Mouse (Mus musculus) forebrain, embryonic 12.5 days (tissue): Measurements from ENCODE around the gene Rfx3. TPM values are rescaled to one million over a fixed set of nuclear protein-coding genes. Genes with fewer than 3 reads are reported as not detected.

Source experiments
- ATAC-seq: fragments of 200-750 bp; cut with Nextera tagmentation; 2 replicates; pipeline ENCODE4 v1.8.0; 2017; ENCODE audit warnings: moderate TSS enrichment; ENCODE audit not compliant: low FRiP score
- H3K27ac ChIP-seq: fragments of 300-500 bp; sonication (generic); 2 replicates; pipeline ENCODE4 v1.5.1; 2016; ENCODE audit warnings: mild to moderate bottlenecking
- H3K27me3 ChIP-seq: fragments of 300-500 bp; sonication (generic); 2 replicates; pipeline ENCODE4 v1.6.1; 2016; ENCODE audit warnings: mild to moderate bottlenecking
- H3K36me3 ChIP-seq: fragments of 300-500 bp; sonication (generic); replicated peaks from 2 replicates; pipeline ENCODE4 v1.6.1; 2016; ENCODE audit warnings: mild to moderate bottlenecking
- H3K4me1 ChIP-seq: fragments of 300-500 bp; sonication (generic); 2 replicates; pipeline ENCODE4 v1.6.1; 2016
- H3K4me2 ChIP-seq: fragments of 300-500 bp; sonication (generic); 2 replicates; pipeline ENCODE4 v1.6.1; 2016; ENCODE audit warnings: mild to moderate bottlenecking, moderate library complexity
- H3K4me3 ChIP-seq: fragments of 300-500 bp; sonication (generic); replicated peaks from 2 replicates; pipeline ENCODE4 v1.5.1; 2016; ENCODE audit warnings: mild to moderate bottlenecking
- H3K9ac ChIP-seq: fragments of 300-500 bp; sonication (generic); 2 replicates; pipeline ENCODE4 v1.6.1; 2016; ENCODE audit warnings: mild to moderate bottlenecking
- H3K9me3 ChIP-seq: fragments of 300-500 bp; sonication (generic); 2 replicates; pipeline ENCODE4 v1.6.1; 2016
- WGBS: fragments of 180-500 bp; shearing (Covaris S2); methylation state at CpG from one replicate; pipeline ENCODE4 v1.1.7; 2016; 5-methylcytosine and 5-hydroxymethylcytosine counted together
- polyA plus RNA-seq: library from polyadenylated mRNA; unstranded; fragments of >200 nt; fragmentation: Nextera tagmentation; extraction: Ambion mirVana; gene quantifications from 2 replicates; pipeline ENCODE4 v1.2.1, GENCODE M21; 2016

Rfx3 gene
- polyA plus RNA-seq, 1 experiment from 2014 or later: 34.2 TPM

GRCm38 (mm10) chr19:27904209-27904608 lies 106.8 kb downstream of the Rfx3 start:
- peak; percentile 85 for ATAC-seq
- Histone ChIP-seq H3K4me2 (0 out of 2 replicates have a peak overlapping the region, but pooled peaks have one; percentile 8), H3K4me3 (no peak overlapping the region), H3K9me3 (no peaks in the 10 kb centered on the region), H3K27ac (peak overlapping the region; percentile 75), H3K9ac (no peak overlapping the region), H3K27me3 (peaks cover 25% of the 10 kb centered on the region), H3K36me3 (no peaks in the 10 kb centered on the region), H3K4me1 (peaks cover 13% of the 10 kb centered on the region)
- WGBS: 19% methylated on average over 4 of the region's 4 CpGs

DNA sequence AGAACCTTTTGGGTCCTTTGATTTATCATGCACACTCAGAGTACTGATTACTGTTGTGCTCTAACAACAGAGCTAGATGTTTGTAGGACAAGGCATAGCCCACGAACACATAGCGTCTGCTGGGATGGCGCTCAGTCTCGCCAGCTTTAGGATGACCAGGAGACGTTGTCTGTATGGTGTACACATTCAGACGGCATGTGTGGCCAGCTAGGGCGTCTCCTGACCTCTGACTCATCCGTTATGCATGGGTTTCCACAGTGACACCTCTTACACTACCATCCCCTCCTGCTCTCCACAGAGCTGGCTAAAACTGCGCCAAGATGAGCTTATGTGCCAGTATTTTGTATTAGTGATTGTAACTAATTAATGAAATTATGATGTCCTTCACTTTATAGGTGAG lies 108.4 kb downstream of the Rfx3 start:
- H3K9me3 ChIP-seq: no peaks in the 10 kb centered on the region
- peaks cover 13% of the 10 kb centered on the region for H3K4me1 ChIP-seq
- H3K27me3 ChIP-seq: peaks cover 23% of the 10 kb centered on the region
- no peak overlapping the region for H3K27ac ChIP-seq
- no peak overlapping the region for H3K9ac ChIP-seq
- no peak for ATAC-seq
- no peak overlapping the region for H3K4me3 ChIP-seq
- H3K4me2 ChIP-seq: no peak overlapping the region
- no peaks in the 10 kb centered on the region for H3K36me3 ChIP-seq
- 85% methylated on average over 9 of the region's 9 CpGs for WGBS

- peaks cover 23% of the 10 kb centered on the region for H3K27me3 ChIP-seq
- H3K9me3 ChIP-seq: no peaks in the 10 kb centered on the region
- H3K9ac ChIP-seq: no peak overlapping the region
- H3K4me1 ChIP-seq: peaks cover 13% of the 10 kb centered on the region
- no peak overlapping the region for H3K27ac ChIP-seq
- H3K36me3 ChIP-seq: no peaks in the 10 kb centered on the region
- no peak for ATAC-seq
- H3K4me2 ChIP-seq: no peak overlapping the region
- no peak overlapping the region for H3K4me3 ChIP-seq
- 85% methylated on average over 6 of the region's 6 CpGs for WGBS
Measured at GRCm38 (mm10) chr19:27901693-27902092, 109.3 kb downstream of the Rfx3 start.

DNA sequence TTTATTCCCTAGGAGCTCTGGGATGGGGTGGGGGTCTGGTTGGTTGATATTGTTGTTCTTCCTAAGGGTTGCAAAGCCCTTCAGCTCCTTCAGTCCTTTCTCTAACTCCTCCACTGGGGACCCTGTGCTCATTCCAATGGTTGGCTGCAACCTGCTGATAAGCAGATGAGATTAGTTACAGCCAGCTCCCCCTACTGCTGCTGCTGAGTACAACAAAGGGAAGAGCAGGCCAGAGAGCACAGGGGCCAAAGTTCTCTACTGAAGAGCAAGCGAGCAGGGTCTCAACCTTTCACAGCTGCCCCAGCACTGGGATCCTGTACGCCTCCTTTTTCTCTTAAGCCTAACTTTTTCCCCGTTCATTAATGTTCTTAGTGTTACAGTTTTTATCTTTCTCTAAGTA lies 126.4 kb downstream of the Rfx3 start:
- H3K9me3 ChIP-seq: no peaks in the 10 kb centered on the region
- no peak overlapping the region for H3K4me2 ChIP-seq
- no peaks in the 10 kb centered on the region for H3K27me3 ChIP-seq
- H3K9ac ChIP-seq: no peak overlapping the region
- no peak overlapping the region for H3K27ac ChIP-seq
- no peak for ATAC-seq
- no peaks in the 10 kb centered on the region for H3K4me1 ChIP-seq
- WGBS: 84% methylated on average over 3 of the region's 3 CpGs
- 0 out of 2 replicates have a peak, but pooled peaks cover 2% of the 10 kb centered on the region for H3K36me3 ChIP-seq
- H3K4me3 ChIP-seq: no peak overlapping the region

GRCm38 (mm10) chr19:27877429-27877828 lies 133.5 kb downstream of the Rfx3 start:
- no peak overlapping the region for H3K9ac ChIP-seq
- ATAC-seq: no peak
- H3K4me2 ChIP-seq: no peak overlapping the region
- no peaks in the 10 kb centered on the region for H3K9me3 ChIP-seq
- H3K27me3 ChIP-seq: no peaks in the 10 kb centered on the region
- 89% methylated on average over 2 of the region's 2 CpGs for WGBS
- no peaks in the 10 kb centered on the region for H3K36me3 ChIP-seq
- no peaks in the 10 kb centered on the region for H3K4me1 ChIP-seq
- H3K4me3 ChIP-seq: no peak overlapping the region
- H3K27ac ChIP-seq: no peak overlapping the region

- Histone ChIP-seq H3K36me3 (no peaks in the 10 kb centered on the region), H3K27me3 (no peaks in the 10 kb centered on the region), H3K9me3 (no peaks in the 10 kb centered on the region), H3K27ac (no peak overlapping the region), H3K4me1 (no peaks in the 10 kb centered on the region), H3K4me2 (no peak overlapping the region), H3K4me3 (no peak overlapping the region), H3K9ac (no peak overlapping the region)
- 90% methylated on average over 3 of the region's 3 CpGs for WGBS
- ATAC-seq: no peak
Measured at GRCm38 (mm10) chr19:27870794-27871193, 140.2 kb downstream of the Rfx3 start.

DNA sequence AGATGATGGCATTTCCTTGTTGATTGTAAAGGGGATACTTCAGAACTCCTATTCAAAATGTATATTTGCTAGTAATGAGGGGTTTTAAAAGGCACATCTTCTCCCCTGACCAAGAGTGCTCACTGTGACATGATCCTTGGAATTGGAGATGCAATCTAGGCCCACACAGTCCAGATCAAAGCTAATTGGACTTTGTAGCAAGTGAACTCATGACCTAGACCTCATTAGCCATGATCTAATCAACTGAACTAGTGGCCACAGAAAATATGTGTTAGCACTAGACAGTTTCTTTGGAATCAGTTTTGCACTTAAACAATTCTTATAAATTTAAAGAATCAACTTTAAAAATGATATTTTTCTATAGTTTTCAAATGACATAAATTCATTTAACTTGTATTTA lies 151.3 kb downstream of the Rfx3 start:
- no peak overlapping the region for H3K4me2 ChIP-seq
- no peaks in the 10 kb centered on the region for H3K9me3 ChIP-seq
- no peaks in the 10 kb centered on the region for H3K4me1 ChIP-seq
- no peaks in the 10 kb centered on the region for H3K27me3 ChIP-seq
- no peak overlapping the region for H3K4me3 ChIP-seq
- no peaks in the 10 kb centered on the region for H3K36me3 ChIP-seq
- no peak overlapping the region for H3K9ac ChIP-seq
- no peak for ATAC-seq
- H3K27ac ChIP-seq: no peak overlapping the region

- WGBS: 93% methylated on average over 1 of the region's 1 CpGs
- Histone ChIP-seq H3K4me1 (no peaks in the 10 kb centered on the region; the same call in 1 of the 2 replicates), H3K27me3 (no peaks in the 10 kb centered on the region), H3K9ac (no peak overlapping the region), H3K4me3 (no peak overlapping the region), H3K9me3 (no peaks in the 10 kb centered on the region), H3K4me2 (no peak overlapping the region), H3K27ac (no peak overlapping the region), H3K36me3 (peaks cover 4% of the 10 kb centered on the region; the same call in 1 of the 2 replicates)
- no peak for ATAC-seq
Measured at GRCm38 (mm10) chr19:27848946-27849345, 162.0 kb downstream of the Rfx3 start.

DNA sequence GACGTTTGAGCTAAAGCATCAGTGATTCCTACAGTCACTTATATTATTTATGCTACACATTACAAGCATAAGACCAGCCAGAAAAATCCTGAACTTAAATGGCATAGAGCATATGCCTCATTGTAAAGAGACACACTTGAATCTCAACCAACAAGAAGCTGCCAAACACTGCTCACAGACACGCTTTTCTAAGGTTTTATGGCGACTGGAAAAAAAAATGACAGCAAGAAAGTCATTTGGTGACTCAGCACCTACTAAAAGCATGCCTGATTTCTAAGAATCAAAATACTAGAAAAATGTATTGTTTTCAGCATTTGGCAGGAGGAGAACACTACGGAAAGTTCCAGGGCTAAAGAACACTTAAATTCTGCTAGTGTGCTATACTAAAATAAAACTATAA lies 163.9 kb downstream of the Rfx3 start:
- no peaks in the 10 kb centered on the region; the same call in 1 of the 2 replicates for H3K4me1 ChIP-seq
- H3K27me3 ChIP-seq: no peaks in the 10 kb centered on the region
- H3K27ac ChIP-seq: no peak overlapping the region
- no peak for ATAC-seq
- no peak overlapping the region for H3K9ac ChIP-seq
- peaks cover 4% of the 10 kb centered on the region; the same call in 1 of the 2 replicates for H3K36me3 ChIP-seq
- H3K4me2 ChIP-seq: no peak overlapping the region
- H3K9me3 ChIP-seq: no peaks in the 10 kb centered on the region
- 95% methylated on average over 4 of the region's 4 CpGs for WGBS
- H3K4me3 ChIP-seq: no peak overlapping the region

DNA sequence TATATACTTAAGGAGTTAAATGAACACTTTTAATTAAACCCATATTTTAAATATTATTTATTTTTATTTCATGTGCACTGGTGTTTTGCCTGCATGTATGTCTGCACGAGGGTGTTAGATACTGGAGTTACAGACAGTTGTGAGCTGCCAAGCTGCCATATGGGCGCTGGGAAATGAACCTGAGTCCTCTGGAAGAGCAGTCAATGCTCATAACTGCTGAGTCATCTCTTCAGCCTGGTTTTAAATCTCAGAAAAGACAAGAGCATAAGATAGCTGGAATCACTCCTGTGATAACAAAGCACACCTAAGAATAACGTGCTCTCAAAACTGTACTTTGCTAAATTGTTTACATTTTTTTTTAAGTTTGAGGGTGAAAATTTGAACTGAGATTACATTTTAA lies 172.3 kb downstream of the Rfx3 start:
- H3K4me2 ChIP-seq: no peak overlapping the region
- no peaks in the 10 kb centered on the region for H3K4me1 ChIP-seq
- WGBS: 77% methylated on average over 3 of the region's 3 CpGs
- H3K27ac ChIP-seq: no peak overlapping the region
- H3K36me3 ChIP-seq: no peaks in the 10 kb centered on the region
- H3K4me3 ChIP-seq: no peak overlapping the region
- no peak for ATAC-seq
- H3K27me3 ChIP-seq: no peaks in the 10 kb centered on the region
- H3K9me3 ChIP-seq: no peaks in the 10 kb centered on the region
- H3K9ac ChIP-seq: no peak overlapping the region

GRCm38 (mm10) chr19:27838041-27838440 lies 172.9 kb downstream of the Rfx3 start:
- 84% methylated on average over 4 of the region's 4 CpGs for WGBS
- ATAC-seq: no peak
- Histone ChIP-seq H3K36me3 (no peaks in the 10 kb centered on the region), H3K27me3 (no peaks in the 10 kb centered on the region), H3K9me3 (no peaks in the 10 kb centered on the region), H3K4me3 (no peak overlapping the region), H3K4me2 (no peak overlapping the region), H3K27ac (no peak overlapping the region), H3K4me1 (peaks cover 3% of the 10 kb centered on the region; the same call in 1 of the 2 replicates), H3K9ac (no peak overlapping the region)

DNA sequence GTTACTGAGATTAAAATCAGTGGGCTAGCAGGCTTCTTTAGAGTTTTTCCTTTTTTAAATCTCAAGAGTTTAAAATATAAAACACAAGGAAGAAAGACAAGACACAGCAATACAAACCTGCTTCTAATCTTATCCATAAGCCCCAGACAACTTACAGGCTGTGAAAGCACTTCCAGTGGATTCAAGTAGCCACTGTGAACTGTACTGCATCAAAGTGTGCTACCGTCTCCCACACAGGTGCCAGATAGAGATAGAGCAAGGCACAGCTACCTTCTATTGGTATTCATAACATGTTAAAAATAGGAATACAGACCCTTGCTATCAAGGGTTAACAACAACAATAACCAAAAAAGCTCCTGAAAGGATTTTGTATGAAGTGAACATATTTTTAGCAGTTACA lies 178.5 kb downstream of the Rfx3 start:
- Histone ChIP-seq H3K4me2 (no peak overlapping the region), H3K27ac (no peak overlapping the region), H3K27me3 (no peaks in the 10 kb centered on the region), H3K9me3 (no peaks in the 10 kb centered on the region), H3K4me3 (no peak overlapping the region), H3K36me3 (no peaks in the 10 kb centered on the region), H3K4me1 (peaks cover 3% of the 10 kb centered on the region; the same call in 1 of the 2 replicates), H3K9ac (no peak overlapping the region)
- WGBS: 78% methylated on average over 1 of the region's 1 CpGs
- ATAC-seq: no peak

GRCm38 (mm10) chr19:27828316-27828715 lies 182.7 kb downstream of the Rfx3 start:
- Histone ChIP-seq H3K36me3 (peaks cover 8% of the 10 kb centered on the region), H3K4me1 (peaks cover 2% of the 10 kb centered on the region; the same call in 1 of the 2 replicates), H3K9ac (no peak overlapping the region), H3K9me3 (no peaks in the 10 kb centered on the region), H3K27ac (no peak overlapping the region), H3K4me2 (no peak overlapping the region), H3K4me3 (no peak overlapping the region), H3K27me3 (no peaks in the 10 kb centered on the region)
- no peak for ATAC-seq
- WGBS: 76% methylated on average over 1 of the region's 1 CpGs
